Comparison of ENCODE assay signal across 8 mouse cellular contexts in the genomic region with DNA sequence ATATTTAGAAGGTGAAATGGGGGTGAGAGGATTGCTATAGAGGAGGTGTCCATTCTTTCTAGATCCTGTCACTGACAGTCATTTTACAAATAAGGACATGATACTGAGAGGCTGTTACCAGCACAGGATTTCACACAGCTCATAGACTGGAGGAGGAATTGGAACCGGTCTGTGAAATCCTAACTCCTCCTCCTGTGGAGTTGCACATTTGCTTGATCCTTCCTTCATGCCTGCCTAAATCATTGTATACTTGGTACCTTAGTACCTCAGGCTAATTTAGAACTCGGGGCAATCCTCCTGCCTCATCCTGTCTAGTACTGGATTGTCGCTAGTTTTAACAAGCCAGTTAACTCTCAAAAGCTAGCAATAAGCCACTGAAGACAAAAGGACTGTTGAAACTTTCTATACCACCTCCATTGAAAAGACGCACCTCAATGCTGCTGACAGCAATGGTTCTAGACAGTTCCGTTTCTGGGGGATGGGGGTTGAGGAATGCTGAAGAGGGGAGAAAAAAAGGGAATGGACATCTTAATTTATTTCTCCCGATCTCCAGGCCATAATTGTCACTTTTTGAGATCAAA. TPM values are rescaled to one million over a fixed set of nuclear protein-coding genes. Genes with fewer than 3 reads are reported as not detected.
DNase-seq lines count a peak whose midpoint lies in the region; ATAC-seq and TF ChIP-seq lines count a peak whose summit lies in the region.

No protein-coding gene starts in this region.

- peak overlapping the region; percentile 79 for H3K9ac ChIP-seq in hindbrain, postnatal 0 days (replicated peaks; ENCODE audit: low read length)
- H3K9ac ChIP-seq in midbrain, postnatal 0 days (replicated peaks; ENCODE audit: low read length, poor library complexity, severe bottlenecking), result no peak overlapping the region

- intact Hi-C loops in left cerebral cortex, postnatal 36 days (cut with DNase I), result loop anchor here (2.0 to 10.0 kb wide), 2 partner anchors 22 to 170 kb away; no protein-coding TSS in a partner anchor

- peak overlapping the region; percentile 92 for H3K4me3 ChIP-seq in layer of hippocampus, adult 2 months
- peak overlapping the region; percentile 88 for H3K4me3 ChIP-seq in embryonic facial prominence, embryonic 10.5 days
- H3K4me3 ChIP-seq in hindbrain, postnatal 0 days (ENCODE audit: low read length), result peak overlapping the region; percentile 63
- H3K4me3 ChIP-seq in midbrain, postnatal 0 days (ENCODE audit: low read depth, low read length), result peak overlapping the region; percentile 83

- 8% methylated on average over 6 of the region's 6 CpGs for WGBS in embryonic facial prominence, embryonic 10.5 days
- WGBS in hindbrain, postnatal 0 days, result 4% methylated on average over 6 of the region's 6 CpGs
- 3% methylated on average over 6 of the region's 6 CpGs for WGBS in midbrain, postnatal 0 days

- DNase-seq in layer of hippocampus, adult 2 months (ENCODE audit: low spot score in 2 of 2), result peak in 1 of 2 experiments; percentile 33
- no peak for DNase-seq in layer of hippocampus, adult 18-20 months (ENCODE audit: low spot score in 2 of 2)
- no peak for DNase-seq in embryonic facial prominence, embryonic 10.5 days (ENCODE audit: low spot score)
- no peak for DNase-seq in hindbrain, postnatal 0 days (ENCODE audit: low spot score)
- DNase-seq in midbrain, postnatal 0 days (ENCODE audit: low spot score), result no peak
- no peak for DNase-seq in gastrocnemius, postnatal 25 days
- no peak for DNase-seq in adrenal gland, adult 8-10 months
- DNase-seq in left cerebral cortex, postnatal 36 days (ENCODE audit: low spot score in 2 of 2), result no peak

- H3K27me3 ChIP-seq in embryonic facial prominence, embryonic 10.5 days (replicated peaks; ENCODE audit: low read depth, poor library complexity, severe bottlenecking), result peaks cover 28% of the 10 kb centered on the region
- H3K27me3 ChIP-seq in hindbrain, postnatal 0 days (ENCODE audit: insufficient read depth, low read length), result peaks cover 22% of the 10 kb centered on the region
- peaks cover 25% of the 10 kb centered on the region for H3K27me3 ChIP-seq in midbrain, postnatal 0 days (ENCODE audit: insufficient read depth, low read length)

- H3K27ac ChIP-seq in layer of hippocampus, adult 2 months, result peak overlapping the region; percentile 96
- H3K27ac ChIP-seq in embryonic facial prominence, embryonic 10.5 days (replicated peaks), result peak overlapping the region; percentile 99
- peak overlapping the region; percentile 90 for H3K27ac ChIP-seq in hindbrain, postnatal 0 days
- peak overlapping the region; percentile 19; the same call in 1 of the 2 replicates for H3K27ac ChIP-seq in midbrain, postnatal 0 days (ENCODE audit: low read depth, low read length)

- no peak for TF ChIP-seq CTCF in layer of hippocampus, adult 2 months (conservative IDR thresholded peaks at IDR 0.05)
- no peak for TF ChIP-seq CTCF in hindbrain, postnatal 0 days (IDR thresholded peaks at IDR 0.05; ENCODE audit: low read depth)
- no peak for TF ChIP-seq CTCF in midbrain, postnatal 0 days (IDR thresholded peaks at IDR 0.05)

- no peaks in the 10 kb centered on the region for H3K36me3 ChIP-seq in embryonic facial prominence, embryonic 10.5 days (replicated peaks)
- H3K36me3 ChIP-seq in hindbrain, postnatal 0 days (ENCODE audit: insufficient read depth, low read length), result no peaks in the 10 kb centered on the region
- H3K36me3 ChIP-seq in midbrain, postnatal 0 days (ENCODE audit: insufficient read depth, low read length), result no peaks in the 10 kb centered on the region

- H3K4me1 ChIP-seq in embryonic facial prominence, embryonic 10.5 days, result peaks cover 40% of the 10 kb centered on the region
- 0 out of 2 replicates have a peak, but pooled peaks cover 10% of the 10 kb centered on the region for H3K4me1 ChIP-seq in hindbrain, postnatal 0 days (ENCODE audit: insufficient read depth, low read length)
- H3K4me1 ChIP-seq in midbrain, postnatal 0 days (ENCODE audit: insufficient read depth, low read length), result peaks cover 6% of the 10 kb centered on the region; the same call in 1 of the 2 replicates

- ATAC-seq in hindbrain, postnatal 0 days, result peak; percentile 16
- ATAC-seq in midbrain, postnatal 0 days (ENCODE audit: low FRiP score), result peak; percentile 14; the same call in 1 of the 2 replicates

- peak overlapping the region; percentile 78 for H3K4me2 ChIP-seq in hindbrain, postnatal 0 days (ENCODE audit: low read depth, low read length)
- peak overlapping the region; percentile 67 for H3K4me2 ChIP-seq in midbrain, postnatal 0 days (ENCODE audit: low read depth, low read length, poor library complexity, severe bottlenecking)

- no peaks in the 10 kb centered on the region for H3K9me3 ChIP-seq in embryonic facial prominence, embryonic 10.5 days
- no peaks in the 10 kb centered on the region for H3K9me3 ChIP-seq in hindbrain, postnatal 0 days (ENCODE audit: low read length)
- no peaks in the 10 kb centered on the region for H3K9me3 ChIP-seq in midbrain, postnatal 0 days (ENCODE audit: low read length)

RNA-seq across cellular contexts. Expression of a gene that starts 0.6 kb away (rescaled TPM):
- total RNA-seq in layer of hippocampus, adult 2 months (2021), result 100 to 1,000 TPM; 400 to 422 TPM
- total RNA-seq in layer of hippocampus, adult 18-20 months (2021), result 100 to 1,000 TPM; 398 to 403 TPM
- 112 and 116 TPM in 2 replicates for polyA plus RNA-seq in embryonic facial prominence, embryonic 10.5 days (2016; fragmentation: Nextera tagmentation; extraction: Ambion mirVana)
- total RNA-seq in hindbrain, postnatal 0 days (2014; rRNA removed), result 124 and 132 TPM in 2 replicates
- polyA plus RNA-seq in hindbrain, postnatal 0 days (2015; fragmentation: Nextera tagmentation; extraction: Ambion mirVana), result 145 and 153 TPM in 2 replicates
- total RNA-seq in midbrain, postnatal 0 days (2014; rRNA removed), result 126 and 129 TPM in 2 replicates
- 166 TPM in 2 replicates for polyA plus RNA-seq in midbrain, postnatal 0 days (2015; fragmentation: Nextera tagmentation; extraction: Ambion mirVana)
- total RNA-seq in gastrocnemius, postnatal 25 days (2021), result 100 to 1,000 TPM; 118 to 126 TPM
- 100 to 1,000 TPM; 145 to 192 (median 162) TPM for total RNA-seq in adrenal gland, adult 8-10 months (2022)
- 100 to 1,000 TPM; 373 to 386 TPM for total RNA-seq in left cerebral cortex, postnatal 36 days (2021)

RNA-seq across cellular contexts. Expression of a gene that starts 8.9 kb away (rescaled TPM):
- 10 to 100 TPM; 21.8 to 21.9 TPM for total RNA-seq in layer of hippocampus, adult 2 months (2021)
- 10 to 100 TPM; 25.3 to 26.1 TPM for total RNA-seq in layer of hippocampus, adult 18-20 months (2021)
- 1.3 and 2.1 TPM in 2 replicates for polyA plus RNA-seq in embryonic facial prominence, embryonic 10.5 days (2016; fragmentation: Nextera tagmentation; extraction: Ambion mirVana)
- 12.7 and 17.8 TPM in 2 replicates for total RNA-seq in hindbrain, postnatal 0 days (2014; rRNA removed)
- polyA plus RNA-seq in hindbrain, postnatal 0 days (2015; fragmentation: Nextera tagmentation; extraction: Ambion mirVana), result 10.2 and 11.4 TPM in 2 replicates
- 15.6 and 20.5 TPM in 2 replicates for total RNA-seq in midbrain, postnatal 0 days (2014; rRNA removed)
- 18.0 and 18.2 TPM in 2 replicates for polyA plus RNA-seq in midbrain, postnatal 0 days (2015; fragmentation: Nextera tagmentation; extraction: Ambion mirVana)
- total RNA-seq in gastrocnemius, postnatal 25 days (2021), result not detected
- total RNA-seq in adrenal gland, adult 8-10 months (2022), result 1 to 10 TPM; 1.2 to 2.6 (median 1.9) TPM
- total RNA-seq in left cerebral cortex, postnatal 36 days (2021), result 10 to 100 TPM; 27.4 to 31.5 TPM

RNA-seq across cellular contexts. Expression of a gene that starts 8.9 kb away (rescaled TPM):
- 10 to 100 TPM; 25.0 to 32.0 TPM for total RNA-seq in layer of hippocampus, adult 2 months (2021)
- 10 to 100 TPM; 24.4 to 27.6 TPM for total RNA-seq in layer of hippocampus, adult 18-20 months (2021)
- 10.2 and 11.2 TPM in 2 replicates for polyA plus RNA-seq in embryonic facial prominence, embryonic 10.5 days (2016; fragmentation: Nextera tagmentation; extraction: Ambion mirVana)
- 8.5 and 13.8 TPM in 2 replicates for total RNA-seq in hindbrain, postnatal 0 days (2014; rRNA removed)
- polyA plus RNA-seq in hindbrain, postnatal 0 days (2015; fragmentation: Nextera tagmentation; extraction: Ambion mirVana), result 19.9 and 20.0 TPM in 2 replicates
- total RNA-seq in midbrain, postnatal 0 days (2014; rRNA removed), result 12.7 and 15.9 TPM in 2 replicates
- polyA plus RNA-seq in midbrain, postnatal 0 days (2015; fragmentation: Nextera tagmentation; extraction: Ambion mirVana), result 21.5 and 27.5 TPM in 2 replicates
- total RNA-seq in gastrocnemius, postnatal 25 days (2021), result 1 to 10 TPM; 1.2 to 1.4 TPM
- total RNA-seq in adrenal gland, adult 8-10 months (2022), result 1 to 10 TPM; 3.2 to 6.3 (median 5.3) TPM
- total RNA-seq in left cerebral cortex, postnatal 36 days (2021), result 10 to 100 TPM; 29.1 to 31.3 TPM

RNA-seq across cellular contexts. Expression of a gene that starts 29.9 kb away (rescaled TPM):
- total RNA-seq in layer of hippocampus, adult 2 months (2021), result 10 to 100 TPM; 80.0 to 84.0 TPM
- total RNA-seq in layer of hippocampus, adult 18-20 months (2021), result 10 to 100 TPM; 73.5 to 75.8 TPM
- polyA plus RNA-seq in embryonic facial prominence, embryonic 10.5 days (2016; fragmentation: Nextera tagmentation; extraction: Ambion mirVana), result 38.2 and 39.0 TPM in 2 replicates
- 40.0 and 73.6 TPM in 2 replicates for total RNA-seq in hindbrain, postnatal 0 days (2014; rRNA removed)
- polyA plus RNA-seq in hindbrain, postnatal 0 days (2015; fragmentation: Nextera tagmentation; extraction: Ambion mirVana), result 20.8 and 21.1 TPM in 2 replicates
- 24.3 and 30.9 TPM in 2 replicates for total RNA-seq in midbrain, postnatal 0 days (2014; rRNA removed)
- polyA plus RNA-seq in midbrain, postnatal 0 days (2015; fragmentation: Nextera tagmentation; extraction: Ambion mirVana), result 12.5 and 14.6 TPM in 2 replicates
- 10 to 100 TPM in 1 of 2 experiments, 1 to 10 TPM in 1; 7.9 to 14.4 TPM for total RNA-seq in gastrocnemius, postnatal 25 days (2021)
- total RNA-seq in adrenal gland, adult 8-10 months (2022), result 10 to 100 TPM; 16.4 to 34.0 (median 19.9) TPM
- total RNA-seq in left cerebral cortex, postnatal 36 days (2021), result 100 to 1,000 TPM in 1 of 2 experiments, 10 to 100 TPM in 1; 88.7 to 105 TPM

RNA-seq across cellular contexts. Expression of a gene that starts 39.9 kb away (rescaled TPM):
- 10 to 100 TPM; 22.3 to 25.4 TPM for total RNA-seq in layer of hippocampus, adult 2 months (2021)
- total RNA-seq in layer of hippocampus, adult 18-20 months (2021), result 10 to 100 TPM; 28.0 to 29.5 TPM
- 18.6 and 20.2 TPM in 2 replicates for polyA plus RNA-seq in embryonic facial prominence, embryonic 10.5 days (2016; fragmentation: Nextera tagmentation; extraction: Ambion mirVana)
- 26.7 and 31.0 TPM in 2 replicates for total RNA-seq in hindbrain, postnatal 0 days (2014; rRNA removed)
- polyA plus RNA-seq in hindbrain, postnatal 0 days (2015; fragmentation: Nextera tagmentation; extraction: Ambion mirVana), result 12.0 and 14.8 TPM in 2 replicates
- total RNA-seq in midbrain, postnatal 0 days (2014; rRNA removed), result 29.4 and 40.9 TPM in 2 replicates
- polyA plus RNA-seq in midbrain, postnatal 0 days (2015; fragmentation: Nextera tagmentation; extraction: Ambion mirVana), result 14.6 and 16.2 TPM in 2 replicates
- total RNA-seq in gastrocnemius, postnatal 25 days (2021), result 10 to 100 TPM in 1 of 2 experiments, 1 to 10 TPM in 1; 4.8 to 14.0 TPM
- 10 to 100 TPM; 24.9 to 32.3 (median 28.0) TPM for total RNA-seq in adrenal gland, adult 8-10 months (2022)
- 10 to 100 TPM; 20.5 to 26.0 TPM for total RNA-seq in left cerebral cortex, postnatal 36 days (2021)

Comparison
In these comparisons a context has a peak if more than half of its experiments do, and no peak if none do; other contexts are left out.
1. H3K27ac ChIP-seq: peak in every context shown above with its lines; median percentile 99 in embryonic facial prominence, embryonic 10.5 days; 96 in layer of hippocampus, adult 2 months; 90 in hindbrain, postnatal 0 days; 19 in midbrain, postnatal 0 days.